Mouse (Mus musculus): Measurements from ENCODE around the gene Rasal3. TPM values are rescaled to one million over a fixed set of nuclear protein-coding genes. Genes with fewer than 3 reads are reported as not detected.

Rasal3 gene
- polyA plus RNA-seq, 1 experiment from 2014 or later = 0.94 TPM

DNA sequence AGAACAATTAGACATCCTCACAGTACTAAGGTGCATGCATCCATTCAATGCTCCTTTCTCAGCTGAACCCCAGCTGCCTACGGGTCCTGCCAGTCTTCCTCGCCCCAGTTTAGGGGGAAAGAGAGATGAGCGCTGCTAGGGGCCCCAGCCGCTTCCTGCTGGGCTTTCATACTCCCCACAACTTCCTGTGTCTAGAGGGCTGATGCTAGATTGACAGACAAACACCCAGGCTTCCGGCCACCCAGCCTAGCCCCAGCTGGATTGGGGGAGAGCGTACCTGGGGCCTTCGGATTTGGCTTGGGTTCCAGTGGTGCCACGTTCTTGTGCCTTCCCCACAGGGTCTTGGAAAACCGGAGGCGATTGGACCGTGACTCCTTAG is 615 bp downstream of the Rasal3 start:
- H3K4me3 ChIP-seq (ENCODE audit: low read depth, low read length) = no peak overlapping the region

GRCm38 (mm10) chr17:32402011-32402778 is 1.2 kb downstream of the Rasal3 start:
- Histone ChIP-seq H3K4me1 (ENCODE audit: control insufficient read depth, insufficient read depth, low read length) (no peaks in the 10 kb centered on the region), H3K36me3 (ENCODE audit: control insufficient read depth, insufficient read depth, low read length) (no peaks in the 10 kb centered on the region), H3K27me3 (ENCODE audit: control insufficient read depth, insufficient read depth, low read length) (peaks cover 24% of the 10 kb centered on the region), H3K9ac (ENCODE audit: low read depth, low read length) (no peak overlapping the region), H3K9me3 (replicated peaks; ENCODE audit: control insufficient read depth, low read length) (no peaks in the 10 kb centered on the region), H3K4me3 (ENCODE audit: low read depth, low read length) (no peak overlapping the region), H3K27ac (ENCODE audit: low read depth, low read length) (no peak overlapping the region), H3K4me2 (no peak overlapping the region)
- no peak for ATAC-seq (replicated peaks; ENCODE audit: insufficient number of reproducible peaks, low FRiP score, low TSS enrichment)
- 76% methylated on average over 9 of the region's 9 CpGs for WGBS (ENCODE audit: insufficient replicate concordance)

More for the DNA sequence above, 615 bp downstream of the Rasal3 start:
- H3K27ac ChIP-seq (ENCODE audit: low read depth, low read length) = no peak overlapping the region
- H3K9me3 ChIP-seq (replicated peaks; ENCODE audit: control insufficient read depth, low read length) = no peaks in the 10 kb centered on the region
- WGBS (ENCODE audit: insufficient replicate concordance) = 63% methylated on average over 11 of the region's 11 CpGs
- no peak for ATAC-seq (replicated peaks; ENCODE audit: insufficient number of reproducible peaks, low FRiP score, low TSS enrichment)
- H3K36me3 ChIP-seq (ENCODE audit: control insufficient read depth, insufficient read depth, low read length) = no peaks in the 10 kb centered on the region
- no peak overlapping the region for H3K9ac ChIP-seq (ENCODE audit: low read depth, low read length)
- peaks cover 19% of the 10 kb centered on the region for H3K27me3 ChIP-seq (ENCODE audit: control insufficient read depth, insufficient read depth, low read length)
- H3K4me1 ChIP-seq (ENCODE audit: control insufficient read depth, insufficient read depth, low read length) = no peaks in the 10 kb centered on the region
- no peak overlapping the region for H3K4me2 ChIP-seq

GRCm38 (mm10) chr17:32396266-32396665 is 7.1 kb downstream of the Rasal3 start:
- no peaks in the 10 kb centered on the region for H3K36me3 ChIP-seq (ENCODE audit: control insufficient read depth, insufficient read depth, low read length)
- H3K9ac ChIP-seq (ENCODE audit: low read depth, low read length) = no peak overlapping the region
- peaks cover 76% of the 10 kb centered on the region for H3K27me3 ChIP-seq (ENCODE audit: control insufficient read depth, insufficient read depth, low read length)
- ATAC-seq (replicated peaks; ENCODE audit: insufficient number of reproducible peaks, low FRiP score, low TSS enrichment) = no peak
- peak overlapping the region; percentile 18 for H3K4me3 ChIP-seq (ENCODE audit: low read depth, low read length)
- H3K4me1 ChIP-seq (ENCODE audit: control insufficient read depth, insufficient read depth, low read length) = 0 out of 2 replicates have a peak, but pooled peaks cover 3% of the 10 kb centered on the region
- H3K4me2 ChIP-seq = peak overlapping the region; percentile 55
- H3K9me3 ChIP-seq (replicated peaks; ENCODE audit: control insufficient read depth, low read length) = no peaks in the 10 kb centered on the region
- 6% methylated on average over 34 of the region's 37 CpGs for WGBS (ENCODE audit: insufficient replicate concordance)
- no peak overlapping the region for H3K27ac ChIP-seq (ENCODE audit: low read depth, low read length)

- H3K9me3 ChIP-seq (replicated peaks; ENCODE audit: control insufficient read depth, low read length) = no peaks in the 10 kb centered on the region
- H3K4me2 ChIP-seq = no peak overlapping the region
- no peak overlapping the region for H3K4me3 ChIP-seq (ENCODE audit: low read depth, low read length)
- WGBS (ENCODE audit: insufficient replicate concordance) = 85% methylated on average over 10 of the region's 10 CpGs
- H3K27me3 ChIP-seq (ENCODE audit: control insufficient read depth, insufficient read depth, low read length) = peaks cover 69% of the 10 kb centered on the region
- no peaks in the 10 kb centered on the region for H3K36me3 ChIP-seq (ENCODE audit: control insufficient read depth, insufficient read depth, low read length)
- H3K27ac ChIP-seq (ENCODE audit: low read depth, low read length) = no peak overlapping the region
- no peak for ATAC-seq (replicated peaks; ENCODE audit: insufficient number of reproducible peaks, low FRiP score, low TSS enrichment)
- H3K4me1 ChIP-seq (ENCODE audit: control insufficient read depth, insufficient read depth, low read length) = 0 out of 2 replicates have a peak, but pooled peaks cover 6% of the 10 kb centered on the region
- H3K9ac ChIP-seq (ENCODE audit: low read depth, low read length) = no peak overlapping the region
Observed at GRCm38 (mm10) chr17:32393944-32394343, 9.4 kb downstream of the Rasal3 start.

- 2% methylated on average over 31 of the region's 44 CpGs for WGBS (ENCODE audit: insufficient replicate concordance)
- Histone ChIP-seq H3K36me3 (ENCODE audit: control insufficient read depth, insufficient read depth, low read length) (no peaks in the 10 kb centered on the region), H3K9me3 (replicated peaks; ENCODE audit: control insufficient read depth, low read length) (no peaks in the 10 kb centered on the region), H3K27ac (ENCODE audit: low read depth, low read length) (peak within 1 kb of the TSS; percentile 79), H3K4me1 (ENCODE audit: control insufficient read depth, insufficient read depth, low read length) (peaks cover 9% of the 10 kb centered on the region; the same call in 1 of the 2 replicates), H3K4me2 (peak within 1 kb of the TSS; percentile 97), H3K9ac (ENCODE audit: low read depth, low read length) (peak within 1 kb of the TSS; percentile 82), H3K4me3 (ENCODE audit: low read depth, low read length) (peak within 1 kb of the TSS; percentile 72), H3K27me3 (ENCODE audit: control insufficient read depth, insufficient read depth, low read length) (peaks cover 23% of the 10 kb centered on the region)
- peak; percentile 84 for ATAC-seq (replicated peaks; ENCODE audit: insufficient number of reproducible peaks, low FRiP score, low TSS enrichment)
Observed at GRCm38 (mm10) chr17:32389101-32389659, 14.2 kb downstream of the Rasal3 start, which contains the start of gene Wiz. Gene Wiz (minus strand): TSS chr17:32389439.

DNA sequence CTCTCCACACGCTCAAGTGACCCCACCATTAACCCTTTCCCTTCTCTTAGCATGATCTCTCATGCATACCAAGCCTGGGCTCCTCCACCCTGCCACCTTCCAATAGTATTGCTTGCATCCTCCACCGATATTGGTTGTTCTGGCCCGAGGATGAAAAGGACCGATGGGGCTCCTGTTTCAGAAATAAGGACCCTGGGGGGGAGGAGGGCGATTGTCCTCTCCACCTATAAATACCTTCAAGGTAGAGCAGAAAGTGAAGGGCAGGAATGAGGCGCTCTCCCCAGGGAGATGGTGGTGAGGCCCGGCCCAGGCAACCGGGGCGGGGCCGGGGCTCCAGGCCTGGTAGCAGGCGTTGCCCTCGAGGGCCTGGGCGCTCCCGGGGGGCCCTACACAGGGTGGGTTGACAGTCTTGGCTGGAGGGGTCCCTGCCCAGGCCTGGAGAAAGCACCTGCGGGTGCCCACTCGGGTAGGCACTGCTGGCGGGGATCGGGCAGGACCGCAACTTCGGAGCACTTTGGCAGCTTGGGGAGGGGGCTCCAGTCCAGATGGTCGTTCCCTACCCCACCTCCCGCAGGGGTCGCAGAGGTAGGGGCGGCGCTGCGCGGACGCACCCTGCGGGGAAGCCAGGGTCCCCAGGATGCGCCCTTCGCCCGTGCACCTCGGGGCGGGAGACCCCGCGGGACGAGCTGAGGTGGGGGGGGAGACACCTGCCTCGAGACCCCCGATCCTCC is 14.8 kb downstream of the Rasal3 start:
- peak overlapping the region; percentile 82 for H3K9ac ChIP-seq (ENCODE audit: low read depth, low read length)
- peak overlapping the region; percentile 97 for H3K4me2 ChIP-seq
- 2% methylated on average over 34 of the region's 39 CpGs for WGBS (ENCODE audit: insufficient replicate concordance)
- H3K27me3 ChIP-seq (ENCODE audit: control insufficient read depth, insufficient read depth, low read length) = peaks cover 16% of the 10 kb centered on the region
- H3K9me3 ChIP-seq (replicated peaks; ENCODE audit: control insufficient read depth, low read length) = no peaks in the 10 kb centered on the region
- H3K4me1 ChIP-seq (ENCODE audit: control insufficient read depth, insufficient read depth, low read length) = peaks cover 13% of the 10 kb centered on the region
- H3K27ac ChIP-seq (ENCODE audit: low read depth, low read length) = peak overlapping the region; percentile 79; the same call in 1 of the 2 replicates
- peak overlapping the region; percentile 72 for H3K4me3 ChIP-seq (ENCODE audit: low read depth, low read length)
- no peaks in the 10 kb centered on the region for H3K36me3 ChIP-seq (ENCODE audit: control insufficient read depth, insufficient read depth, low read length)
- ATAC-seq (replicated peaks; ENCODE audit: insufficient number of reproducible peaks, low FRiP score, low TSS enrichment) = peak; percentile 51

DNA sequence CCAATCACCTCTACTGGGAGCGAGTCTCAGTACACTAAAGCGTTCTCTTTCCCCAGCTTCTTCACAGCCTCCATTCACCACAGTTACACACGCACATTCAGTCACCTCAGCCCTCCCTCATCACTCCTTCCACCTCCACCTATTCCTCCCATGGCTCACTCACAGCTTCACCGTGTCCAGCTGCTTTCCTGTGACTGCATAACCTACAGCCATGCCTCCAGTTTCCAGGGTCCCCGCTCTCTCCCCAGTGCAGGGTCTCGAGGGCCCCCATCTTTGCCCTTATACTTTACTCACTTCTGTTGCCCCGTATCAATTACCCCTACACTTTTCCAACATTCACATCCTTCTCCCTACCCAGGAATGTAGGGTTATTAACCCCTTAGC is 15.4 kb downstream of the Rasal3 start:
- Histone ChIP-seq H3K4me3 (ENCODE audit: low read depth, low read length) (peak overlapping the region; percentile 72), H3K4me2 (peak overlapping the region; percentile 97), H3K9me3 (replicated peaks; ENCODE audit: control insufficient read depth, low read length) (no peaks in the 10 kb centered on the region), H3K27ac (ENCODE audit: low read depth, low read length) (no peak overlapping the region), H3K36me3 (ENCODE audit: control insufficient read depth, insufficient read depth, low read length) (no peaks in the 10 kb centered on the region), H3K27me3 (ENCODE audit: control insufficient read depth, insufficient read depth, low read length) (peaks cover 11% of the 10 kb centered on the region), H3K9ac (ENCODE audit: low read depth, low read length) (no peak overlapping the region), H3K4me1 (ENCODE audit: control insufficient read depth, insufficient read depth, low read length) (peaks cover 19% of the 10 kb centered on the region)
- no peak for ATAC-seq (replicated peaks; ENCODE audit: insufficient number of reproducible peaks, low FRiP score, low TSS enrichment)
- 41% methylated on average over 7 of the region's 7 CpGs for WGBS (ENCODE audit: insufficient replicate concordance)

DNA sequence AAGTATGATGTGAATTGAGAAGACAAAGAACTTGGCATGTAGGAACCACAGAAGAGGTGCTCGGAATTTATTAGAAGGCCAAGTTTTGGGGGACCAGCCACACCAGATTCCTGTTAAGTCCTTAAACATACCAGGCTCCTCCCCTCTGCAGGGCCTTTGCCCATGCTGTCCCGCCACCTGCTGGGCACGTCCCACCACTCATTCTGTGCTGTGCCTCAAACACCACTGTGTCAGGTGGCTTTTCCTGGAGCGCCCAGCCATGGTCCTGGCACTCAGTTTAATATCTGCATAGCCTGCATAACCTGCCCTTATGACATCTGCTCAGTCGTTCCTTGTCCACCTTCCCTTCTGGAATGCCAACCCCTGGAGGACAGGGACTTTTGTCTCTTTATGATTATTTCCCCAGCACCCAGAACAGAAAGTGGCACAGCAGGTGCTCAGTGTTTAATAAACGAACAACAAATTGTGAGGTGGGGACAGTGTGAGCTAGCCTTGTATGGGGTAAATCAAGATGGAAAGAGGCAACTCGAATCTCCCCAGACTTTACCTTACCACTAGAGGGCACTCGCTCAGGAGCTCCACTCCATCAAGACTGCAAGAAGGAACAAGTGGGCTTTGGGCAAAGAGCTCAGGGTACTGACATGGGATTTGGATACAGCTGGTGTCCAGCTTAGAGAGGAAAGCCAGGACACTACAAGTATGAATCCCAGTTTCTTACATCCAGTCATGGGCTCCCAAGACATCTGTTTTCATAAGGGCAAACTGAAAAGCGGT is 16.5 kb downstream of the Rasal3 start:
- no peak overlapping the region for H3K27ac ChIP-seq (ENCODE audit: low read depth, low read length)
- no peak overlapping the region for H3K4me3 ChIP-seq (ENCODE audit: low read depth, low read length)
- no peaks in the 10 kb centered on the region for H3K9me3 ChIP-seq (replicated peaks; ENCODE audit: control insufficient read depth, low read length)
- H3K9ac ChIP-seq (ENCODE audit: low read depth, low read length) = no peak overlapping the region
- peaks cover 5% of the 10 kb centered on the region for H3K27me3 ChIP-seq (ENCODE audit: control insufficient read depth, insufficient read depth, low read length)
- ATAC-seq (replicated peaks; ENCODE audit: insufficient number of reproducible peaks, low FRiP score, low TSS enrichment) = no peak
- no peak overlapping the region for H3K4me2 ChIP-seq
- peaks cover 20% of the 10 kb centered on the region for H3K4me1 ChIP-seq (ENCODE audit: control insufficient read depth, insufficient read depth, low read length)
- WGBS (ENCODE audit: insufficient replicate concordance) = 66% methylated on average over 9 of the region's 9 CpGs
- no peaks in the 10 kb centered on the region for H3K36me3 ChIP-seq (ENCODE audit: control insufficient read depth, insufficient read depth, low read length)
